Mouse (Mus musculus): ENCODE results near the gene Slc38a10.

The Slc38a10 gene

DNA sequence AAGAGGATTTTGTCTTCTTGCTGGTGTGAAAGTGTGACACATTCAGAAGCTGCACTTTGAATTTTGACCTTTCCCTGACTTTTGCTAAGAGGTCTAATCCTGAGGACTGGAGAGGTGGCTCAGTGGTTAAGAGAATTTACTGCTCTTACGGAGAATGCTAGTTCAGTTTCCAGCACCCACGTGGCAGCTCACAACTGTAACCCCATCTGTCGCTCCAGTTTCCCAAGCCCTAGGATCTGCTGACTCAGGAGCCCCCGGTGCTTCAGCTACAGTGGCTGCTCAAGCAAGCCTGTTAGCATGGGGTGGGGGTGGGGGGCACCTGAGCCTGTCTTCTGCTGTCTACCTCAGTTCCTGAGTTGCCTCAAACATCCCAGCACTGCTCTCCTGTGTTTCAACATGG lies 28.2 kb upstream of the Slc38a10 start:
- DNase-seq (ENCODE audit: inconsistent age in 2 of 2, low spot score in 1 of 2), result no peak

DNA sequence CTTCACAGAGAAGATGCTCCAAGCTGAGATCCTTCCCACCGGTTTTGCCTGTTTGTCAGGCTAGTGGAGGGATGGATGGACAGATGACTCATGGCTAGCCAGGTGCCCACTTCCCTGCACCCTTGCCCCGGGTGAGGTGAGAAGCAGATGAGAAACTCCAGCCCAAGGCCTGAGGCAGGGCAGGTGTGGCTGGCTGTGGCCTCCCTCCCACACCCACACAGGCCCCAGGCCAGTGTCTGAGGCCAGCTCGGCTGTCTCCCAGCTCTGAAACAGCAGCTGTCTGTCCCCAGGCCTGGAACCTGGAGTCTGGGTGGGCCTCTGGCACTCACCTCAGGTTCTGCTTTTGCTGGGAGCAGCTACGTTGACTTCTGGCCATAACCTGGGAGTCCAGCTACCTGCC lies 24.8 kb upstream of the Slc38a10 start:
- no peak for DNase-seq (ENCODE audit: inconsistent age in 2 of 2, low spot score in 1 of 2)

GRCm38 (mm10) chr11:120173213-120173612 lies 22.1 kb upstream of the Slc38a10 start:
- no peak for DNase-seq (ENCODE audit: inconsistent age in 2 of 2, low spot score in 1 of 2)

GRCm38 (mm10) chr11:120171168-120171567 lies 20.0 kb upstream of the Slc38a10 start:
- DNase-seq (ENCODE audit: inconsistent age in 2 of 2, low spot score in 1 of 2), result peak in 1 of 2 experiments; percentile 60

DNA sequence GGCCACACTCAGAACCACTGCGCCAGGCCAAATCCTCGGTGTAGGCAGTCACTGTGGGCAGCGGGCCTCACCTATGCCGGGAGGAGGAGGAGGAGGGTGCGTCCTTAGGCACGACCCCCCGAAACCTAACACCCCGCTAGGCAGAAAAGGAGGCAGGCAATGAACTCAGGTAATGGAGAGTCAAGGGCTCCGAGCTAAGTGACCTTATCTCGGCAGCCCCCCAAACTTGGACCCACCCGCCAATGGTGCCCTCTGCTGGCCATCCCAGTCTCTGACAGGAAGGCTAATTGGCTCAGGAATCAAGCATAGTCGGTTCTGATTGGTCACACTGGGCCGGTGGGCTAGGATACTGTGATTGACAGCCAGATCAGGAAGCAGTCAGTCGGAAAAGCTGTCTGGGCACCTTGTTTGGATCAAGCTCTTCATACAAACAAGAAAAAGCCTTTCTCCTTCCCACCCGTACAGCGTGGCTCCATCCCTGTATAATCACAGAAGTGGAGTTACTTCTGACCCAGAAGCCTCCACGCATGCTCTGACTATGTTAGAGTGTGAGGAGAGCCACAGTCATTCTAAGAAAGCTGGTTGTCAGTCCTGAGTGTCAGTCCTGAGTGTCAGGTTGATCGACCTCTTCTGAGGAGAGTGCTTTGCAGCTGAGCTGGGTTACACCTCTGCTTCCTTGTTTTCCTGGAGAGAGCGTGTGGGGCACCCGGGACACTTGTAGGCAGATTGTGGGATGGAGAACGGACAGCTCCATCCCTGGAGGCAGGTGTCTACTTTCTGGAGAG lies 18.3 kb upstream of the Slc38a10 start:
- DNase-seq (ENCODE audit: inconsistent age in 2 of 2, low spot score in 1 of 2), result peak; percentile 75 to 90

DNA sequence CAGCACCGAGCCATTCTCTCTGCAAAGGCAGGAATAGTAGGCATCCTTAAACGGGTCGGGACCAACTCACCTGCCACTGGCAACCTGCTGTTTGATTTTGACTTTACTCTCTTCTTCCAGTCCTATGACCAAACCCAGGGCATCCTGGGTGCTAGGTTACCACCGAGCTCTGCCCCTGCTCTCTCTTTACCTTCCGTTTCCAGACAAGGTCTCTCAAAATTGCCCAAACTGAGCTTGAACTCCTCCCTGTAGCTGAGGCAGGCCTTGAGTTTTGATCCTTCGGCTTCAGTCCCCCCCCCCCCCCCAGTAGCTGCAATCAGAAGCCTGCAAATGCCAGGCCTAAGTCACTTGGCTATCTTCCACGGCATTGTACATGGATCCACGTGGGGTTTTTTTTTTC lies 17.4 kb upstream of the Slc38a10 start:
- DNase-seq (ENCODE audit: inconsistent age in 2 of 2, low spot score in 1 of 2), result peak in 1 of 2 experiments; percentile 80

- DNase-seq (ENCODE audit: inconsistent age in 2 of 2, low spot score in 1 of 2), result peak; percentile 80 to 86
Observed at GRCm38 (mm10) chr11:120167921-120168356, 16.8 kb upstream of the Slc38a10 start.

DNA sequence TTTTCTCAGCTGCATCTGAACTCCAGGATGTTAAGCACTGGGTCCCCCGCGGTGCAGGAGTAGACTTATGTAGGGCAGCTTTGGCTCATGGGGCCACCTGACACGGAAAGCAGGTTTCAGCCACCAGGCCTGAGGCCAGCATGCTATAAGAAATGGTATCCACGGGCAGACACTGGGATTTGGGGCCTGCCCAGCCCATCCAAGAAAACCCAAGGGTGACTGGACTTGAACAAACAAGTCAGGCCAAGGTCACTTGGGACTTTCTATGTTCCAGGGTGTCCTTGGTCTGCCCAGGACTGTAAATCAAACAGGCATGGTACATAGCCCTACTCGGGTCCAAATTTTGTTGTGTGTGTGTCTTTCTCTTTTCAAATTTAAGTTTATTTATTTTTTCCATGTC lies 15.9 kb upstream of the Slc38a10 start:
- DNase-seq (ENCODE audit: inconsistent age in 2 of 2, low spot score in 1 of 2), result peak; percentile 80 to 83

DNA sequence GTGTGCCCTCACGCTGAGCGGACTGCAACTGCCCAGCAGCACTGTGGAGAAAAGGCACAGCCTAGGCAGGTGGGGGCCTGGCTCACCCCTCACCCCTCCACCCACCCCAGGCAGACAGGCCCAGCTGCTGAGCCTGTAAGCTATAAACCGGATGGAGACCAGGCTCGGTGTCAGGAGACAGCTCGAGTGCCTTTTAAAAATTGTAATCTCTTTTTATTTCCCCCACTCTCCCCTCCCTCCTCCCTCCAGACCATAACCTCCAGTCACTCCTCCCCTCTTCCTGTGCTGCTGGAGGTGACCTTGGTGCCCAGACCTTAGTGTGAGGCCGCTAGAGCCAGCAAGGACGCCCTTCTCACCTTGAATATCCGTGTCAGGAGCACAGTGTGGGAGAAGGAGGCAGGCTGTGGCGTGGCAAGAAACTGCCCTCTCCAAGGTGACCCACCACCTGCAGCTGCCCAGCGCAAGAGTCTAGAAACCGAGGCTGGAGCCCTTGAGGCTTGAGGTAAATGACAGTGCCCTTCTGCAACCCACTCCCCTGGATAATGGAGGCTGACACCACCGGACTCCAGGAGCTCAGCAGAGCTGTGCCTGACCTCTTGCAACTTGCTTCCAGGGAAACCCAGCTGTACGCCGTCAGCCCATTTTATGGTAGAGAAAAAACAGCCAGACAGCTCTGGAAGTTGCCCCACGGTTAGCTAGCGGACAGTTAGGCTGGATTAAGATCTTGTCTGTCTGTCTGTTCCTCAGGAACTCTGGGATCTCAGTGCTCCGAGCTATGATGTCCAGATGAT lies 13.5 kb upstream of the Slc38a10 start:
- DNase-seq (ENCODE audit: inconsistent age in 2 of 2, low spot score in 1 of 2), result peak; percentile 58 to 86

DNA sequence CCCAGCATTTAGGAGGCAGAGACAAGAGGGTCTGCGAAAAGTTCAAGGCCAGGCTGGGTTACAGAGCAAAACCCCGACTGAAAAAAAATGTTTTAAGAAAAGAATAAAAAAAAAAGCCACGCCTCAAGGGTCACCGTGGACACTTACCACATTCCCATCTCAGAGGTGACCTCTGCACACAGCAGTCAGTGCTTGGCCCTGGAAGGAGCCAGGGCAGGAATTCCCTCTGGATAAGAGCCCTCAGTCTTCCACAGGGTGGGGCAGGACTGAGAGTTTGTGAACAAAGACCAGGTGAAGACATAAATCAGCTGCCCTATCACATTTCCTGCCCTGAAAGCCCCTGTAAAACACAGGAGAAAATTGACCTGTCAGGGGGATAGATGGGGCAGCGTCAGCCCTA lies 12.9 kb upstream of the Slc38a10 start:
- no peak for DNase-seq (ENCODE audit: inconsistent age in 2 of 2, low spot score in 1 of 2)

DNA sequence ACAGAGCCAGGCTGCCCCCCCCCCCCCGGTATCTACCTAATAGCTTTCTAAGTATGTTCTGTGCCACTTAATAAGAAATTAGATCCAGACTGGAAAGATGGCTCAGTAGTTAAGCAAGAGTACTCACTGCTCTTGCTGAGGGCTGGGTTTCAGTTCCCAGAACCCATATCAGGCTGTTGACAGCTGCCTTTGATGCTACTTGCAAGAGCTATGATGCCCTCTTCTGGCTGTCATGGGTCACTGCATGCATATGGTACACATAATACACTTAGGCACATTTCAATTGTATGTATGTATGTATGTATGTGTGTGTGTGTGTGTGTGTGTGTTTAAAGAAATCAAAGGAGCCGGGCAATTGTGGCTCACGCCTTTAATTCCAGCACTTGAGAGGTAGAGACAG lies 12.1 kb upstream of the Slc38a10 start:
- DNase-seq (ENCODE audit: inconsistent age in 2 of 2, low spot score in 1 of 2), result no peak

DNA sequence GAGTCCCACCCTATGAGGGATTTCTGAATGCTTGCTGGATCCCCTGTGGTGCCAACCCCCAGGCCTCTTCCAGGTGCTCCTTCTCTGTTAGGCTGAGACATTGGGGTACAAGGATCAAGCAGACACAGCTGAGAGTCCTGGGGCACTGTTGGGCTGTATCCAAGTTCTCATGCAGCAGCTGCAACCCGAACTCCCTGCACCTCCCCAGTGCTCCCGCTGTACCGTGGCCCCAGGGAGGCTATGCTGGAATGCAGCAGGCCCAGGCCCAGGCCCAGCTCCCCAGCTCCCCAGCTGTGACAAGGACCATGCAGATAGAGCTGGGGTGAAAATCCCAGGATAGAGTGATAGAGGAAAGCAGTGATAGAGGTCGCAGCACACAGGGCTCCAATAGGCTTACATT lies 10.1 kb upstream of the Slc38a10 start:
- no peak for DNase-seq (ENCODE audit: inconsistent age in 2 of 2, low spot score in 1 of 2)

GRCm38 (mm10) chr11:120160478-120160877 lies 9.3 kb upstream of the Slc38a10 start:
- peak; percentile 53 to 78 for DNase-seq (ENCODE audit: inconsistent age in 2 of 2, low spot score in 1 of 2)

- no peak for DNase-seq (ENCODE audit: inconsistent age in 2 of 2, low spot score in 1 of 2)
Observed at GRCm38 (mm10) chr11:120159653-120160052, 8.5 kb upstream of the Slc38a10 start.

- no peak for DNase-seq (ENCODE audit: inconsistent age in 2 of 2, low spot score in 1 of 2)
Observed at GRCm38 (mm10) chr11:120158828-120159227, 7.7 kb upstream of the Slc38a10 start.

DNA sequence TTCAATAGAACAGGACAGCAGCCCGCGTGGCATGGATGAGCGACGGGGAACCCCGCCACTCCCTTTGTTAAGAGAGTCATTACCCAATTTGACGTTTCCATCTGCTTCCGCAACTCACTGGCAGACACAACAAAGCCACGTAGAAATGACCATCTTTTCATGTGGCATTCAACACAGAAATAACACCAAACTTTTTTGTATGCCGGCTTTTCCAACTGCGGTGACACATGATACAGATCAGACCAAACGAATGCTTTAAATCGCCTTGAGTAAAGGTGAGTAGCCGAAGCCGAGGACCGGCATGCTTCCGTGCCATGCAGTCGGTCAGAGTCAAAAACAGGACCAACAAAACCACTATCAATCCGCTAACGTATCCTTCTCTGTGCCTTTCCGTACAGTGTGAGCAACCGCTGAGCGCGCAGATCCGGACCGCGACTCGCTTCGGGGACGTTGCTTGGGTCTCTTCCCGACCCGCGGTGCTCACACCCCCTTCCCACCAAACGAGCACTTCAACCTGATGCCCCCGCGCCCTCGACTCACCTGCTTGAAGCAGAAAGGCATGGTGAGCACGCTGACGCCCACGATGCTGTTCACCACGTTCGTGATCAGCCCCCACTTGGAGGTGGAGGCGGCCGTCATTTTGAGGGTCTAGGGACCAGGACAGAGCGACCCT lies 570 bp downstream of the Slc38a10 start:
- no peak for DNase-seq (ENCODE audit: inconsistent age in 2 of 2, low spot score in 1 of 2)

DNA sequence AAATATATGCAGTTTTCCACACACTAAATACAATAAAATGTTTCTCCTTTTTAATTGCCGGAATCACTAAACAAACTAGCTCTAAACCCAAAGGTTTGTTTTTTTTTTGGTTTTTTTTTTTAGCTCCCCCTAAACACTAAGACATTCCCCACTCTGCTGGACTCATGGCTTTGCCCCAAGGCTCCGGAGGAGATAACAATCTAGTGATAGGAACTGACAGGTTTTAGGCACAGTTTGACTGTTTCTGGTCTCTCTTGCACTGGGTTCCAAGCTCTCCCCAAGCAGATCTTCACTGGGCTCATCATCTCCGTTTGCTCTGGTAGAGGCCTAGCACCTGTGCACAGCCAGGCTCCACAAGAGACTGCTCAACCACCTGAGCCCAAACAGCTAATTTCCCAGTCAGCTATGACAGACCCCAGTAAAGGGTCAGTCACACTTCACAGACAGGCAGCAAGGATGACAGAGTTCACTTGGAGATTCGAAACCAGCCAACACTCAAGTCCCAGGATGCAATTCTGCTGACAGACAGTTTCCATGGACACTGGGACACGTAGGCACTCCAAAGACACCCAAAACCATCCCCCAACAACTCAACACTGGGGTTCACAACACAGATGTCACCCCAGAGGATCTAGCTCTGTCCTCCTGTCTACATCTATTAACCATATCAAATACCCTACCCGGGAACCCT lies 1.5 kb downstream of the Slc38a10 start:
- DNase-seq (ENCODE audit: inconsistent age in 2 of 2, low spot score in 1 of 2), result peak in 1 of 2 experiments; percentile 57

DNA sequence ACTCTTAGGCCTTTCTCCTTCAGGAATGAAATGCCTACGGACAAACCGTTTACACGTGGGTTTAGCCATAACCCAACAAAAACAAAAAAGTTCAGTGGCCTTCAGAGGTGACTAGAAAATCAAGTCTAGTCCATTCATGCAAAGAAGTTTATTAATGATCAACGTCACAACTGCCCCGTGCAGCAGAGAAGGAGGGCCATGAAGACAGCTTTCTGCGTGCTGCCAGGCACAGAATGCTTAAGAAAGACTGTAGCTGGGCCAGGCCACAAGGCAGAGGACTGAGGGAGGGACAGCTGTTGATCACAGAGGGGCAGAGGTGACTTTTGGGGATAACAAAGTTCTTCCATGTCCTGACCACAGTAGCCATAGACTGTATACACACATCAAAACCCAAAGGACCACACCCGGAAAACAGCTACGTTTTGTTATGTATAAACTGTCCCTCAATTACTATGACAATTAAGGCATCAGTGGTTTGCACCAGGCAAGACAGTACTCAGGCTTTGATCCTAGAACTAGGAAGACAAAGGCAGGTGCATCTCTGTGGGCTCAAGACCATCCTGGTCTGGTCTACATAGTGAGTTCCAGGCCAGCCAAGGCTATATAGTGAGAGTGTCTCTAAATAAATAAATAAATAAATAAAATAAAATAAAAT lies 2.8 kb downstream of the Slc38a10 start:
- no peak for DNase-seq (ENCODE audit: inconsistent age in 2 of 2, low spot score in 1 of 2)

DNA sequence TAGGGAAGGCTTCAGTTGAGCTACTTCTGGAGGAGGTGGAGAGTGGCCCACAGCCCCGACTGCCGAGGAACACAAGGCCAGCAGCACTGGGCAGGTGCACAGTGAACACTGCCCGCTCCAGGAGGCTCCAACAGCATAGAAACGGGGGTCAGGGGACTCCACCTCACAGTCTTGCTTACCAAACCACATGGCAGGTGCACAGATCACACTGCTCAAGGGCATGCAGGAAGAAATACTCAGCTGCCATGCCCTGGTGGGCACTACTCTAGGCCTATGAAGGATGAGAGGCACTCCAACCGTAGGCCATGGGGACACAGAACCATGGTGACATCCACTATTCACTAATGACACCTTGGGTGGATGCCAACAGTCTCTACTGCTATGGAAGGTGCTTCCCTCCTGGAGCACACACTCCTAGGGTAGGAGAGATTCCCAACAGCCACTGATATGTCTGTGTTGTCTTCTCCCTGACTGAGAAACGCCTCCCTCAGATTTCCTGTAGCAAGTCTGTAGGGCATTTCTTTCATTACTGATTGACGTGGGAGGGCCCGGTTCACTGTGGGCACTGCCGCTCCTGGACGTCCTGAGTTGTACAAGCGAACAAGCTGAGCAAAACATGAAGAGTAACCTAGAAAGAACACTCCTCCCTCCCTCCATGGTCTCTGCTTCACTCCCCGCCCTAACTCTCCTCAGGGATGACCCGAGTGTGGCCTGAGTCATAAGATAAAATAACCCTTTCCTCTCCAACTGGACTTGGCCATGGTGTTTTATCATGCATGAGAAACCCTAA lies 7.2 kb downstream of the Slc38a10 start:
- peak in 1 of 2 experiments; percentile 63 for DNase-seq (ENCODE audit: inconsistent age in 2 of 2, low spot score in 1 of 2)

GRCm38 (mm10) chr11:120142601-120143051 lies 8.5 kb downstream of the Slc38a10 start:
- peak; percentile 71 to 81 for DNase-seq (ENCODE audit: inconsistent age in 2 of 2, low spot score in 1 of 2)

Measured in adrenal gland, adult (tissue).